Comparison of ENCODE assay signal across 16 mouse cellular contexts in the genomic region with DNA sequence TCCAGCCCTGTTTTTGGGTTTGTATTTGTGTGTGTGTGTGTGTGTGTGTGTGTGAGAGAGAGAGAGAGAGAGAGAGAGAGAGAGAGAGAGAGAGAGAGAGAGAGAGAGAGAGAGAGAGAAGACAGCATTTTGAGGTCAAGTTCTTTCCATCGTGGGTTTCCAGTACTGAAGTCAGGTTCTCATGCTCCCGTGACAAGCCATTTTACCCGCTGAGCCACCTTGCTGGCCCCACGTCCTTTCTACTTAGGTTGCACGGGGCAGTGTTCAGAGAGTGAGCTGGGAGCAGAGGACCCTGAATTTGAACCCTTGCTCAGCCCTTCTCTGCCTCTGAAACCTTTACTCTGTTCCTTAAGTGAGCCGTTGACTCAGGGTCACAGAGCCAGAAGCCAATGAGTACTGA. TPM values are rescaled to one million over a fixed set of nuclear protein-coding genes. Genes with fewer than 3 reads are reported as not detected.
"Had no signal": no experiment of that assay in that cellular context is flagged by ENCODE, and none has a peak within 500 bp of the region (broad histone marks: within the 10 kb centered on the region; RNA-seq: fewer than 3 reads in every experiment).

No protein-coding gene starts in this region.

- H3K36me3 ChIP-seq: limb, embryonic 15.5 days; liver, embryonic 13.5 days; lung, embryonic 15.5 days; midbrain, embryonic 15.5 days had no signal

- H3K4me3 ChIP-seq: limb, embryonic 15.5 days; liver, embryonic 13.5 days; lung, embryonic 15.5 days; megakaryocyte, embryonic 14.5 days; midbrain, embryonic 15.5 days; neural tube, embryonic 13.5 days had no signal

- H3K27ac ChIP-seq: kidney, postnatal 0 days; limb, embryonic 15.5 days; liver, embryonic 13.5 days; lung, embryonic 15.5 days; macrophage; midbrain, embryonic 15.5 days; neural tube, embryonic 13.5 days had no signal

- H3K27me3 ChIP-seq: limb, embryonic 15.5 days; liver, embryonic 13.5 days; lung, embryonic 15.5 days; midbrain, embryonic 15.5 days; neural tube, embryonic 13.5 days had no signal

- DNase-seq: kidney, adult 11 months; left cerebral cortex, postnatal 4 days; liver, embryonic 13.5 days; liver, postnatal 0 days; lung, postnatal 14 days; retina, postnatal 1 day; right cerebral cortex, postnatal 4 days; spleen, adult 18-20 months had no signal

RNA-seq across cellular contexts. Expression of gene St8sia1, which starts 17.2 kb away (rescaled TPM):
- total RNA-seq: monocyte, adult 5-6 weeks had no signal
